Mouse (Mus musculus) central nervous system, embryonic 11.5 days (tissue): ENCODE data around the gene Stard9. TPM values are rescaled to one million over a fixed set of nuclear protein-coding genes. Genes with fewer than 3 reads are reported as not detected.

Experiments
- polyA plus RNA-seq: library from polyadenylated mRNA; depleted of rRNA; stranded (reverse); fragments of >200 nt; gene quantifications from 2 replicates; pipeline ENCODE4 v1.2.3, GENCODE M21; 2012; rRNA removed

Gene Stard9
- 7.5 and 14.4 TPM in 2 replicates for polyA plus RNA-seq

DNA sequence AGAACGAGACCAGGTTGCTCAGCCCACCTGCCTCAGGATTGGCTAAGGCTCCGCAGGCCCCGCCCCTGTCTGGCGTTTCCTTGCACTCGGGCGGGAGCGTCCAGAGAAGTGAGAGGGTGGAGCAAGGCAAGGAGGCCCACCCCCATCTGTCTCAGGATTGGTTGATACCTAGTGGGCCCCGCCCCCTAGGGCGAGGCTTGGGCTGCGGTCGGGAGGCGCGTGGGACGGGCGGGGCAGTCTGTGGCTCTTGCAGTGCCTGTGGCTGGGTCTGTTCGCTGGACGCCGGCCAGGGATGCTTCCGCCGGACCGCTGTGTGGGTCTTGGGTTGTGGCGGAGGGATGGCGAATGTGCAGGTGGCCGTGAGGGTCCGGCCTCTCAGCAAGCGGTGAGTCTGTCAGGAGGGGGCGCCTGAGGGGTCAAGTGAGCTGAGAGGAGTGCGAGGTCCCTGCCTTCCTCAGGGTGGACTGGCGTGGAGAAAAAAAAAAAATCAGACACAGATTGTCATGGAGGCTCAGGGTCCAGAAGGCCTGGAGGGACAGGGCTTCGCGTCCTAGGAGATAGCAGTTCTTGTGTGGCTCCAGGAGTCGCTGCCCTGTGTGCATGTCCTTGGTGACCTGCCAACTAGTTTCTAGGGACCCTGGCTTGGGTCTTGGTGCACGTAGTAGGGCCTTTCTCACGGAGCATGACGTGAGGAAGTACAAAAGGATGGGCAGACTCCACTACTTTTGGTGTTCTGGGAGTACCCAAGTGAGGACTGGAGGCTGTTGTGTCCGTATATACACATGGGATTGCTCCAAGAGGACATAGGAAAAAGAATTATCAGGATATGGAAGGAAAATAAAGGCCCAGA is at the start of gene Stard9:
Gene Stard9, plus strand, starts transcription at position 236 of the 850 bp plus-strand sequence.

DNA sequence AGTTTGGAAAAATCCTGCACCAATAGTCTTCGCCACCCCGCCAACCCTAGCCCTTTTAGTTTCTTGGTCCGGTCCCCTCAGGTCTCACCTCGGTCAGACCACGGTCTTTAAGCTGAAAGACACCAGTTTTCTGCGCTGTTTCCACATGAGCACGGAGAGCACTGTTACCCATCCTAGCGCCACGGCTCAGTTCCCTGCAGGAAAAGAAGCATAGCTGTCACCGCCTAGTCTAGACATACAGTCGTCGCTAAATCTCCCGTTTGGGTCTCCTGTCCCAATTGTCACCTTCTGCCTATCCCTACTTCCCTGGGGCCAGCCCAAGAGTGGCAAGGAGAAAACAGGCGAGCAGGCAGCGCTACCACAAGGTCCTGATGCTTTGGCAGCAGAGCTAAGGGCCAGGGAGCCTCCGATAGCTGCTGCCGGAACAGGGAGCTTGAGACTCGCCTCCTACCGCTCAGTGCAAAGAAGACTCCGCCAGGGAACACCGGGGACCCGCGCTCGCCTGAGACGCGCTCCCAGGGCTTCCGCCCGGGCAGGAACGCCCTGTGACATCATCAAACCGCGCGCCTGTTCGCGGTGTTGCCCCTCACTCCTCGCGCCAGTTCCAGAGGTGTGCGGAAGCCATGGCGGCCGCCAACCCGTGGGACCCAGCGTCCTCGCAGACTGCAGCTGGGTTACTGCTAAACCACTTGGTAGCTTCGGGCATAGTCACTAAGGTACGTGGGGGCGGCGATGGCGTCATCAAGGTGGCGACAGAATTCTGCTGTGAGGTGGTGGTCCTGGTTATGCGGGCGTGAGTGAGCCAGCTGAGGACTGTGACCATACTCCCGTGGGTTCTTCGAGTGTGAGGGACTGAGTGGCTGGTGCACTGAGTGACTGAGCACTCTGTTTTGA is 19.8 kb upstream of the Stard9 start, which contains the start of the genes Haus2 and Lrrc57:
Gene Haus2, plus strand, starts transcription at position 554 of the 894 bp plus-strand sequence.
Gene Lrrc57, minus strand, starts transcription at position 691 of the 894 bp plus-strand sequence.

Other genes starting within 250 kb of the Stard9 start
- gene Ganc, start 225.2 kb upstream of the Stard9 start, polyA plus RNA-seq = 8.5 and 9.9 TPM in 2 replicates
- 20.7 and 26.7 TPM in 2 replicates for gene Tmem87a, start 225.0 kb upstream of the Stard9 start, polyA plus RNA-seq
- 3.9 and 4.4 TPM in 2 replicates for gene Capn3, start 173.1 kb upstream of the Stard9 start, polyA plus RNA-seq
- 58.3 and 60.8 TPM in 2 replicates for gene Zfp106, start 65.3 kb upstream of the Stard9 start, polyA plus RNA-seq
- 30.1 and 54.9 TPM in 2 replicates for gene Snap23, start 61.5 kb upstream of the Stard9 start, polyA plus RNA-seq
- 15.4 and 24.4 TPM in 2 replicates for gene Haus2, start 19.7 kb upstream of the Stard9 start, polyA plus RNA-seq
- 13.5 and 21.1 TPM in 2 replicates for gene Lrrc57, start 19.6 kb upstream of the Stard9 start, polyA plus RNA-seq
- gene Cdan1, start 221.0 kb downstream of the Stard9 start, polyA plus RNA-seq = 22.1 and 27.6 TPM in 2 replicates
- gene Ttbk2, start 221.5 kb downstream of the Stard9 start, polyA plus RNA-seq = 9.2 and 11.9 TPM in 2 replicates